Mouse (Mus musculus) lung, adult 2 months (tissue): ENCODE measurements around the gene Adamts17. TPM values are rescaled to one million over a fixed set of nuclear protein-coding genes. Genes with fewer than 3 reads are reported as not detected.

Experiments used
- DNase-seq: peaks from one replicate; pipeline ENCODE4 v3.0.0; 2022
- H3K4me1 ChIP-seq: fragments of 200-500 bp; 2 replicates; pipeline ENCODE4 v1.6.1; 2011; ENCODE audit warnings: low read length; ENCODE audit not compliant: control insufficient read depth, insufficient read depth
- H3K4me3 ChIP-seq: fragments of 200-500 bp; replicated peaks from 2 replicates; pipeline ENCODE3; 2011; ENCODE audit warnings: low read depth, mild to moderate bottlenecking, control low read depth, low read length; ENCODE audit errors: extremely low read depth
- CTCF ChIP-seq: fragments of 200-500 bp; IDR thresholded peaks from 2 replicates; pipeline ENCODE4 v1.5.1; 2011; ENCODE audit warnings: mild to moderate bottlenecking, low read length, control low read depth; ENCODE audit not compliant: insufficient read depth
- POLR2A ChIP-seq: fragments of 200-500 bp; IDR thresholded peaks from 2 replicates; pipeline ENCODE4 v1.6.1; 2011; ENCODE audit warnings: low read depth, mild to moderate bottlenecking, control low read depth, low read length, borderline replicate concordance; ENCODE audit errors: extremely low read depth
- WGBS: fragments of 180-500 bp; shearing (Covaris S2); methylation state at CpG from one replicate; pipeline ENCODE4 v1.1.7; 2018; 5-methylcytosine and 5-hydroxymethylcytosine counted together
- polyA plus RNA-seq: library from polyadenylated mRNA; depleted of rRNA; stranded (reverse); fragments of >200 nt; gene quantifications from 2 replicates; pipeline ENCODE4 v1.2.3, GENCODE M21; 2012

Gene Adamts17
- polyA plus RNA-seq, 1 experiment: 7.2 TPM

- TF ChIP-seq CTCF: no peak
- no peak for TF ChIP-seq POLR2A
- no peak for DNase-seq
Measured at GRCm38 (mm10) chr7:67013211-67013895, 173.8 kb downstream of the Adamts17 start.

GRCm38 (mm10) chr7:67019937-67020336, 180.4 kb downstream of the Adamts17 start:
- no peak for TF ChIP-seq CTCF
- no peak for TF ChIP-seq POLR2A
- DNase-seq: no peak
- WGBS: 72% methylated on average over 3 of the region's 3 CpGs
- Histone ChIP-seq H3K4me1 (no peaks in the 10 kb centered on the region), H3K4me3 (no peak overlapping the region)

More at GRCm38 (mm10) chr7:67013211-67013895, 173.8 kb downstream of the Adamts17 start:
- no peak overlapping the region for H3K4me3 ChIP-seq
- 46% methylated on average over 12 of the region's 12 CpGs for WGBS
- peaks cover 8% of the 10 kb centered on the region; the same call in 1 of the 2 replicates for H3K4me1 ChIP-seq

- Histone ChIP-seq H3K4me3 (no peak overlapping the region), H3K4me1 (no peaks in the 10 kb centered on the region)
- no peak for DNase-seq
- no peak for TF ChIP-seq CTCF
- TF ChIP-seq POLR2A: no peak
- 56% methylated on average over 20 of the region's 20 CpGs for WGBS
Measured at GRCm38 (mm10) chr7:67026114-67027070, 186.9 kb downstream of the Adamts17 start.

- DNase-seq: no peak
- TF ChIP-seq POLR2A (no peak), CTCF (no peak)
- 91% methylated on average over 8 of the region's 8 CpGs for WGBS
- no peaks in the 10 kb centered on the region for H3K4me1 ChIP-seq
- H3K4me3 ChIP-seq: no peak overlapping the region
Measured at GRCm38 (mm10) chr7:67027216-67027615, 187.7 kb downstream of the Adamts17 start.

DNA sequence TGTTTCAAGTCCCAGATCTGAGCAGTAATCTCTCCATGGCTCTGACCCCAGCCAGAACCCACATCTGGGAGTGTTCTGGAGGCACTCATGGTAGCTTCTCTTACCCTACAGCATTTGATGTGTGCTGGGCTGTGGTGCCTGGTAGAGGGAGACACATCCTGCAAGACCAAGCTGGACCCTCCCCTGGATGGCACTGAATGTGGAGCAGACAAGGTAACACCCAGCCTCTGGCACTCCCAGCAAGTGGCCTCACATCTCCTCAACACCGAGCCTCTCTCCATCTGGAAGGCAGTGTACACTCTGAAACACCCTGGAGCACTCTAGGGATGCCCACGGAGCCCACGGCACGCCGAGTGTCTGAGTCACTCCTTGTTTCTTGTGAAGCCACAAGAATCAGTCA, 188.2 kb downstream of the Adamts17 start:
- WGBS: 89% methylated on average over 5 of the region's 5 CpGs
- DNase-seq: no peak
- no peak for TF ChIP-seq CTCF
- no peak for TF ChIP-seq POLR2A
- Histone ChIP-seq H3K4me3 (no peak overlapping the region), H3K4me1 (no peaks in the 10 kb centered on the region)

DNA sequence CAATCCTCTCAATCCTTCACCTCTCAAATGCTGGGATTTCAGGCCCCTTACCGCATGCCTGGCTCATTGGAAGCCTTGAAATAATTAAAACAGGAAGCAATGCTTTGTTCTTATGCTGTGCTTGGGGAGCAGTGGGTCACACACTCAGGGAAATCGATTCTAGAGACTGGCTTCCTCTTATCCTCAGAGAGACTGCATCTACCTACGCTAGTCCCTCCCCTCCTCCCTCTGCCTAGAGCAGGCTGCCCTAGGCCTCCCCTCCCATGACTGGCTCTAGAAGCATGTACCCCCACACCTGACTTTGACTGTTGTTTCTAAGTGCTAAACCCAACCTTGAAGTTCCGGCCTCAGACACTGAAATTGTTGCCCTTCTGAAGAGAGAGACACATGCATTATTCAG, 189.4 kb downstream of the Adamts17 start:
- H3K4me3 ChIP-seq: no peak overlapping the region
- WGBS: 68% methylated on average over 4 of the region's 4 CpGs
- H3K4me1 ChIP-seq: no peaks in the 10 kb centered on the region
- DNase-seq: no peak
- TF ChIP-seq POLR2A: no peak
- no peak for TF ChIP-seq CTCF

GRCm38 (mm10) chr7:67029481-67029880, 189.9 kb downstream of the Adamts17 start:
- no peak for DNase-seq
- TF ChIP-seq POLR2A (no peak), CTCF (no peak)
- WGBS: 97% methylated on average over 14 of the region's 14 CpGs

GRCm38 (mm10) chr7:67031284-67031683, 191.7 kb downstream of the Adamts17 start:
- TF ChIP-seq POLR2A (no peak), CTCF (no peak)
- WGBS: 78% methylated on average over 2 of the region's 2 CpGs
- DNase-seq: no peak
- H3K4me1 ChIP-seq: no peaks in the 10 kb centered on the region
- no peak overlapping the region for H3K4me3 ChIP-seq

More at GRCm38 (mm10) chr7:67029481-67029880, 189.9 kb downstream of the Adamts17 start:
- H3K4me3 ChIP-seq: no peak overlapping the region
- H3K4me1 ChIP-seq: no peaks in the 10 kb centered on the region

DNA sequence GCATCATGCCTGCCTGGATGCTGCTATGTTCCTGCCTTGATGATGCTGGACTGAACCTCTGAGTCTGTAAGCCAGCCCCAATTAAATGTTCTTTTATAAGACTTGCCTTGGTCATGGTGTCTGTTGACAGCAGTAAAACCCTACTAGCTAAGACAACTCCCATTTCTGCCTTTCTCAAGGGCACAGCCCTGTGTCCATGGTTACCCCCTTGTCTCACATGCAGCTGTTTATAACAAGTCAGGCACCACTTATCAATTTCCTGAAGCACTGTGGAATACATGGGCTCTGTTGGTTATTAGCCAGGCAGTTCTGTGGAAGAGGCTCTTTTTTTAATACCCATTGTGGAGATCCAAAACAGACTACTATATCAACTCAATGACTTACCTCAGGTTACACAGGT, 193.1 kb downstream of the Adamts17 start:
- no peak for DNase-seq
- TF ChIP-seq POLR2A: no peak
- no peak for TF ChIP-seq CTCF
- Histone ChIP-seq H3K4me3 (no peak overlapping the region), H3K4me1 (no peaks in the 10 kb centered on the region)

- no peak for TF ChIP-seq POLR2A
- TF ChIP-seq CTCF: no peak
- DNase-seq: peak; percentile 17
- no peaks in the 10 kb centered on the region for H3K4me1 ChIP-seq
- H3K4me3 ChIP-seq: no peak overlapping the region
- 64% methylated on average over 2 of the region's 2 CpGs for WGBS
Measured at GRCm38 (mm10) chr7:67034369-67034768, 194.8 kb downstream of the Adamts17 start.
